Mouse (Mus musculus) kidney, postnatal 36 days (tissue): ENCODE measurements around the gene Capzb.

Experiments used
- DNase-seq, 2 experiments: peaks; one replicate each; pipeline ENCODE4 v3.0.0; 2021 to 2022; ENCODE audit warnings: mixed read lengths in 2 of 2

Capzb gene

DNA sequence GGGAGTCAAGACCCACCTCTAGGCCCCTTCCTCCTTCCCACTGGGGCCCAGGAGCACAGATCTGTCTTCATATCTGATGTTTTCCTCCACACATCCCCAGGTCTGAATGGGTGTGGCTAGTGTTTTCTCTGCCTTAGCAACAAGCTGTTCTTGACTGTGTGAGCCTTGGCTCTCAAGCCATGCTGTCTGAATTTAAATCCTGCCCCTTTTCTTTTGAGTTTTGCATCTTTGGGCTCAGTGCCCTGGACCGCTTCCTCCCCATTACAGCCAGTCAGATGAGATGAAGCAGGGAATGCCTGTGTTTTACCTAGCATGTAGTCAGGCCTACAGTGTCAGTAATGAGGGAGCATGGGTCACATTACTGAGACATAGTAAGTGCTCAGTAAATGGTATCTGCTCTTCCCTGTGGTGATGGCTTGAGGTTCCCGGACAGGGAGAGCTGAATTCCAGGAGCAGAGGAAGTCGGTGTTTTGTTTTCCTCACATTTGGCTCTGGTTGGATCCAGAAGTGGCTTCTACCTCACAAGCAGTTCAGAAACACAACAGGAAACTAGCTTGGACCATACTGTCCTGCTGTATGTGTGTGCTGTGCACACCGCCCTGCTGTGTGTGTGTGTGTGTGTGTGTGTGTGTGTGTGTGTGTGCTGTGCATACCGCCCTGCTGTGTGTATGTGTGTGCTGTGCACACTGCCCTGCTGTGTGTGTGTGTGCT, 16.6 kb downstream of the Capzb start:
- DNase-seq = no peak

DNA sequence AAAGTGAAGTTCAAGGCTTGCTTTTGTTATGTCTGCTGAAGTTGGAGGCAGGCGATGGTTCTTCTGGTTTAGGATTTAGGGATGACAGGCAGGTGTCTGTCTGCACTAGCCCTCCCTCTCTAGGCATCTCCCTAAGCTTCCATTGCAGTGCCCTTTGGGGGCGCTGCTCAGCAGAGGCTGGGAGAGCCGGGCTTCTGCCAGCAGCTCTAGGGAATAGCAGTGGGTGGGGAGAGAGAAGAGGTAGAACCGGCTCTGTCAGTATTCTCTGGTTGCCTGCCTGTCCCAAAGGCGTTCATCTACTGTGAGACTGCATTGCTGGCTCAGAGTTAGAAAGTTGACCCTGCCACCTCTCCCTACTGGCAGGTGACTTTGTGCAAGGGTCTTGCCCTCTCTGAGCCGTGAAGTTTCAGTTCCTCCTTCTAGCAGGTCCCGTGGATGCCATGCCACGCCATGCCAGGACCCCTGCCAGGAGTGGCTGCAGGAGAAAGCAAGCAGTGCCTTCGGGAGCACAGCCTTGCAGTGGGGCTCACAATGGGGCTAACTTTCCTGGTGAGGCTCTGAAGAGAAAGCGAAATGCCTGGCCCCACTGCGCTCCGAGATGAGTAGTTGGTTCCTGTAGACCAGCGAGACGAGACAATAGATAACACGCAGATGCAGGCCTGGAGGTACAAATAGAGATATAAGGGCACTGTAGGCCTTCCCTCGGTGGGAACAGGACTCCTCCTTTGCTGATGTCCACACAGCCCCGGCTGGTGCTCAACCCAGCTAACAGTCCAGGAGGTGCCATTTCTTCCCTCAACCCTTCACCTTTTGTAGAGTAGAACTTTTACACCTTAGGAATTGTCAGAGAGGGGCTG, 19.5 kb downstream of the Capzb start:
- DNase-seq = peak in 1 of 2 experiments; percentile 61

DNA sequence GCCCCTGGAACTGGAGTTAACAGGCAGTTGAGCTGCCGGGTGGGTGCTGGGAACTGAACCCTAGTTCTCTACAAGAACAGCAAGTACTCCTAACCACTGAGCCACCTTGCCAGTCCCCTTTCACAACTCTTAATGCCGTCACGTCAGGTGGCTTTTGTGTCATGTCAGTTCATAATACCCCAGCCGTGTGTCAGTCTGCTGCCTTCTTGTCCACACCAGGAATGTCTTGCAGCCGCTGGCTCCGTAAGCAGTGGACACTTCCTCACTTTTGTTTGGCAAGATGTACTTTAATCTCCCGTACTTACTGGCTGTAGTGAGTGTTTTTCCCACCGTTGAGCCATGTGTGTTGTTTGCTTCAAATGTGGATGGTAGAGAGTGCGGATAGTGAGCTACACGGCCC, 20.4 kb downstream of the Capzb start:
- no peak for DNase-seq

DNA sequence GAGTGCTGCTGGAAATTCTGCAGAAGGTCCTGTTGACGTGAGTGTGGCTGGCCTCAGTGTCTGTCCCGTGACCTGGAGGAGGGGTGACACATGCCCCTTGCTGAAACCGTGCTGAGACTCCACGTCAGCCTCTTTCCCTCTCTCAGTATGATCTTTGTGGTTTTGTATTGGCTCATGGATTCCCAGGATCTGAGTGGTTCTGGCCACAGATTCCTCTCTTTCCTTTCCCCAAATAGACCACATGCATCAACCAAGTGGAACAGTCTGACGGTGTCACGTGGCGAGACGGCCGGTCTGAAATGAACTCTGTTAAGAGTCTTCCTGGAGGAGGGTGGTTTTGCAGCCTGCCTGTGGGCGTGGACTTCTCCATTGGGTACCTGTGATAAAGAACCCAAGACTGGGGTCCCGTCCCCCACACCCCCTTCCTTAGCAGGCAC, 21.3 kb downstream of the Capzb start:
- DNase-seq = peak; percentile 78 to 84

DNA sequence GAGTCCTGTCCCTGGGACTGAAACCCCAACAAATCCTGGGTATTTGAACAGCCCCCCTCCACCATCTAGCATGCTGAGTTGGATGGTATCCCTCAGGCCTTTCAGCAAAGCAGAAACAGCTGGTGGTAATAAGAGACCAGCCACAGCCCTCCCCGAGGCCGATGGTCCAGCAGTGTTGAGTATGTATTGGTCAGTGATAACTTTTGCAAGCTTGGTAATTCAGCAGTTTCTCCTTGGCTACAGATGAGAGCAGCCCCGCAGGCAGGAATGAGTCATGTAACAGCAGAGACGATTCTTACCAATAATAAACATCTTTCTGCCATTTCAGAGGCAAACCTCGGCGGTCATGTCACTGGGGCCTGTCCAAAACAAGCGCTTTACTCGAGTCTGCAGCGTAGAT, 23.9 kb downstream of the Capzb start:
- no peak for DNase-seq

DNA sequence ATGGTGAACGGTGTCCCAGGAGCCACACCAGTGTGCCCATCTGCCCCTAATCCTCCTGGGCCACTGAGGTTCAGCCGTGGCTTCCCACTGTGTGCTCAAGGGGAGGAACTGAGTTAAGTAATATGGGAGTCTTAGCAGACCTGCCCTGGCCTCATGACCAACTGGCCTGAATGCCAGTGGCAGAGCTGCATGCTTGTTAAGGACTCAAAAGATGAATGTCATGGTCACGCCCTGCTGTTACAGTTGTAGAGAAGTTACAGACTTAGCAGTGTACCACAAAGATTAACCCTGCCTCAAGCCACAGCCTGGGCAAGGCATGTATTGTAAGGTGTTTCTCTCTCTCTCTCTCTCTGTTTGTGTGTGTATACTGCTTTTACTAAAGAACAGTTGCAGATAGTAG, 25.8 kb downstream of the Capzb start:
- DNase-seq = no peak

DNA sequence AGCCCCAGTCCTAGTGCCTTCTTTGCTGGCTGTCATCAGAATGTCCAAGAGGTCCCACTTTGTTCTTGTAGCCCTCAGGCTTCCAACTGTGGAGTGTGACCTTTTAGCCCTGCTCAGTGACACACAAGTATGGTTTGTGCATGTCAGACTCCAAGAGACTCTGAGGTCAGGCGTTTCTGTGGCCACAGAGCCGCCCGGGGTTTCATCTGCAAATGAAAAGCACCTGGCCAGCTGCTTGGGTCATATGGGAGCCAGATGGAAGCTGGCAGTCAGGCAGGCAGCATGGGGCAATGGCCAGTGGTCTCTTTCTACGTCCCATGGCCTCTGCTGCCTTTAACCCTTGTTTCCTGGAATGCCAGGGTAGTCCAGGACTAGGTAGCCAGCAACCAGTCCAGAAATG, 27.0 kb downstream of the Capzb start:
- DNase-seq = no peak

DNA sequence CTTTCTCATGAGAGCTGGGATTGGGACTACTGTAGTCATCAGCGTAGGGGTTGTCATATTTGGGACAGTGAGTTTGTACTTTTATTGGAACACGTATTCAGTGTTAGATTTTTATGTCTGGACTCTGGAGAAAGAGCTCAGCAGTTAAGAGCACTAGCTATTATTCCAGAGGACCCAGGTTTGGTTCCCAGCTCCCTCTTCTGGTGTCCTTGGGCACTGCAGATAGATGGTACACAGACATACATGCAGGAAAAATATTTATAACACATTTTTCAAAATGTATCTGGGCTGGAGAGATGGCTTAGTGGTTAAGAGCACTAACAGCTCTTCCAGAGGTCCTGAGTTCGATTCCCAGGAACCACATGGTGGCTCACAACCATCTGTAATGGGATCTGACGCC, 28.3 kb downstream of the Capzb start:
- DNase-seq = peak; percentile 42 to 73

DNA sequence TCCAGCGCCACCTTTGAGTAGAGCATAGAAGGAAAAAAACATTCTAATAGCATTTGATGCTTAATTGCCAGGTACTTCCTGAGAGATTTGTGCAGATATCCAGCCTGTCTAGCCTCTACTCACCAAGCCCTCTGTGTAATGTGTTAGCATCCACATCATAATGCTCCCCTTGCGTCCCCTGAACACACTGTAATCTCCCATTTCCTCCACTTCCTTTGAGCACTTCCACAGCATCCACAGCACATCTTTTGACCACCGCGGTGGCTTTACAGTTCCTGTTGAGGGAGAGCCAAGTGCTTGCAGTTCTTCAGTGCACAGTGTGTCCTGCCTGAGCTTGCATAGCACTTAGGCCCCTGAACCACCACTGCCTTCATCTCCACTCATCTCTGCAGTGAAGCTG, 29.1 kb downstream of the Capzb start:
- DNase-seq = no peak

DNA sequence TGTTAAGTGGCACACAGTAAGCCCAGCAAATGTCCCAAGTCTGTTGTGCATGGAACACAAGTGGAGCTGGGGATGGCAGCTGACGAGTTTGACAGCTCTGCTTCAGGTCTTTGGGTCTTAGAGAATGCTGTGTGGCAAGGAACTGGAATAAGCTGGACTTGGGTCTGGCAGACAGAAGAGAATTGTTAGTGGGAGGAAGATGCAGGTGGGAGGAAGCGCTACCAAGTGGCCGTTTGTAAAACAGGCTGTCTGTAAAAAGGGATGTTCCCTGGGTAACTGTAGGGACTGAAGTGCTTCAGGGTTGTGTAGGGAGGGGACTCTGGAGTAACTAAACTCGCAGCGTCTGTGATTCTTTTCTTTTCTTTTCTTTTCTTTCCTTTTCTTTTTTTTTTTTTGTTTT, 32.4 kb downstream of the Capzb start:
- no peak for DNase-seq

DNA sequence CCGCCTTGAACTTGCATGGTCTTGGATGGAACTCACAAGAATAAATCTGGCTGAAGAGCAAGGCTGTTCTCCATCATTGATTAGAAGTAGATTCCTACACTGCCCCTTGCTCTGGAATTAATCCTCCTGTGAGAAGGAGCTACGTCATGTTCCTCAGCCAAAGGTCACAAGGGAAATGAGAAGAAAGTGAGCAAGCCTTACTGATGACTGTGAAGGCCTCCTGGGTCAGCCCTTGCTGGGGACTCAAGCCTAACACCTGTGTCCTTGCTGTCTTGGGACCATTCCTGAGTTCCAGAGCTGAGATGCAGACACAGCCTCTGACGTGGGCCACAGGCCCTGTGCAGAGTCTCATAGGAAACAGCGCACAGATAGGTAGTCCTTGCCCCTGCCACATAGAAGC, 33.2 kb downstream of the Capzb start:
- no peak for DNase-seq

DNA sequence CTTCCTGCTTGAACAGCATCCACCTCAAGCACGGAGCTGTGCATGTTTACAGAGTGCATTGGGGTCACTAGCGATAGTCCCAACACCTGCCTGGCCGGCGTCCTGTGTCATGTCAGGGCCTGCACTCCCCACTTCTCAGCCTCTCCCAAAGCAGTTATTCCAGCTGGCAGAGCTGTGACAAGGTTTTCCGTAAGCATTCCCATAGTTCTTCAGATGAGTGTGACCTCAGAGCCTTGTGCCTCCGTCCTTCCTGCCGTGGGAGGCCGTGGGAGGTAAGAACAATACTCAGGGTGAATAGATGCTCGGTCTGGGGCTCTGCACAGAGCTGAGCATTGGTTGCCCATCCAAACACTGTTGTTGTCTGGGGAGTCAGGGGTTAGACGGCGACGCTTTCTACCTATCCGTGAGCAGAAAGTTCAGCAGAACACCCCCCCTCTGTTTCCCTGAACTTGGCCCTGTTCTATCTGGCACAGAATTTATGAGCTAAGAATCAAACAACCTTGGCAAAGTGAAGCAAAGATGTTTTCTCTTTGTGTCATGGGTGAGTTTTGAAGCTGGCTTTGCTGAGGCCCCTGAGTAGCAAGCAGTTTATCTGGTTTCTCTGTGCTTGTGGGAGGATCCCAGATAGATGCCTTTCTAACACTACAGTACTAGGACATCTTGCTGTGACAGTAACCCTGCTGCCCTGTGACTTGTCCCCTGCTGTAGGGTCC, 34.0 kb downstream of the Capzb start:
- peak in 1 of 2 experiments; percentile 42 for DNase-seq

DNA sequence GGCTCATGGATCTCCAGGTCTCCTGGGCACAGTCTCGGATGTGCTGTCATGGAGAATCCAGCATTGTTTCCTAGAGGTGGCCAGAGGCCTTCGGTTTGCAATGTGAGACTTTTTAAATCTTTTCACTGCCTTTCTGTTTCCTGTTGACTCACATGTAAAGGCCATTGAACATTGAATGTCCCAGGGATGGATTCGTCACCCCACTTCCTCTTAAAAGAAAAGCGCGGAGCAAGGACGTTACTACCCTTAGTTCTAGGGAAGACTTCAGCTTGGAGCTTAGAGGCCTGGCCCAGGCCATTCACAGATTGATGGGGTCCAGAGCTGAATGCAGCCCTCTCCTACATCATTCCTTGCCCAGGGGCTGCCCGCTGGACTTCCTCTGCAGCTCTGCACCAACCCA, 35.2 kb downstream of the Capzb start:
- DNase-seq = no peak

DNA sequence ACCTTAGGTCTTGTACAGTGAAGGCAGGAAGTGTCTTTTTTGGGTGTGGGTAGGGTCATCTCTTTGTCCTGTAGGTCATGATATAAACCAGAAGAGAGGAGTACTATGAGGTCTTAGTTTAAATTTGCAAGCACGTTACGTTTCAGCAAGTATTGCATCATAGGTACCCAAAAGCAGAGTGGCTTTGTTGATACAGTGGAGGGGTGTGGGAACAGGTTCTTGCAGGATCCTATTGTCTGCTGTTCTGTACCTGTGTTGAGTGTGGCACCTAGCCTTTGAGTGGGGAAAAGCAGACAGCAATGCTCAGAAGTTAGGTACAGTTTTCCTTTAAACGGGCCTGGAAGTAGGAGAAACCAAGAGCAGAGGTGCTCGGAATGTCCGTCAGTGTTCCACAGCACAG, 36.6 kb downstream of the Capzb start:
- DNase-seq = no peak

DNA sequence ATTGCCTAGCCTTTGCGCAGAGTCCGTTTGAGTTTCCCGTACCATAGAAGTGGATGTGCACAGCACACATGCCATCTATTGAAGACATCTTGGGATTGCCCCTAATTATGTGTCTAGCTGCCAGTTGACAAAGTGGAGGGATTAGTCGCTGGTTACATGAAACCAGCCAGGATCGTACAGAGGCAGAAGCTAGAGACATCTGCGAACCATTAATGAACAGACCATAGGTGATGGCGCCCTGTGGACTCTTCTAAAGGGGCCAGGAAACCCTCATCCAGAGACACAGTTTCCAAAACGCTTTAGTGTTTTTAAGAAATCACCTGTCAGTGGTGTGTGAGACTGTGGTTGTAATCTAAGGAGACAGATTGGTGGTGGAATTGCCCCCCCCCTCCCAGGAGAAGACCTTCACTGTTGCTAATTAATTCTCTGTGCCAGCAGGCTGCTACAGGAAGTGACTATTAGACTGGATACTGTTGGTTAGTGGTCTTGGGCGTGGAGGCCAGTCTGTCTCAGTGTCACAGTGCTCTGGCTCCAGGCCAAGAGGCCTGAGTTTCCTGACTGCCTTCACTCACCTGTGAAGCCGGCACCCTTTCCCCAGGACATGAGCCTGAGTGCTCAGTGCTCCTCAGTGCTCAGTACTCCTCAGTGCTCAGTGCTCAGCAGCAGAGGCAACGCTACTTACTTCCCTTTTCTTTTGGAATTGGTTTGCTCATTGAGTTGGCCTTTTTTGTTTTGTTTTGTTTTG, 37.8 kb downstream of the Capzb start:
- DNase-seq = peak; percentile 63 to 75

DNA sequence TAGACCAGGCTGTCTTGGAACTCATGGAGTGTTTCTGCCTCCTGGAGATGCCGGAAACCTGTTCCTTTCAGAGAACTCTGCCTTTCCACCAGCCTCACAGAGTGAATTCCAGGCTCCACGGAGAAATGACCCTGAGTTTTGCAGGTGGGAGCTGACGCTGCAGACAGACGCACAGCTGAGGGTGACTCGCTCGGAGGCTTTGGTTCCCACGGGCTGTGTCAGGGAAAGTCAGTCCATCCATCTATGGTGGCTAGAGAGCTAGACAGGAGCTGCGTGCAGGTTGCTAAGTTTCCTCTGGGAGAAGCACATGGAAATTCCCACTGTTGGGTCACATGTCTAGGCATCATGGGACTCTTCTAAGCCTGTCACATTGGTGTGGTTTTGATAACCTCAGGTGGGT, 38.5 kb downstream of the Capzb start:
- DNase-seq = no peak

DNA sequence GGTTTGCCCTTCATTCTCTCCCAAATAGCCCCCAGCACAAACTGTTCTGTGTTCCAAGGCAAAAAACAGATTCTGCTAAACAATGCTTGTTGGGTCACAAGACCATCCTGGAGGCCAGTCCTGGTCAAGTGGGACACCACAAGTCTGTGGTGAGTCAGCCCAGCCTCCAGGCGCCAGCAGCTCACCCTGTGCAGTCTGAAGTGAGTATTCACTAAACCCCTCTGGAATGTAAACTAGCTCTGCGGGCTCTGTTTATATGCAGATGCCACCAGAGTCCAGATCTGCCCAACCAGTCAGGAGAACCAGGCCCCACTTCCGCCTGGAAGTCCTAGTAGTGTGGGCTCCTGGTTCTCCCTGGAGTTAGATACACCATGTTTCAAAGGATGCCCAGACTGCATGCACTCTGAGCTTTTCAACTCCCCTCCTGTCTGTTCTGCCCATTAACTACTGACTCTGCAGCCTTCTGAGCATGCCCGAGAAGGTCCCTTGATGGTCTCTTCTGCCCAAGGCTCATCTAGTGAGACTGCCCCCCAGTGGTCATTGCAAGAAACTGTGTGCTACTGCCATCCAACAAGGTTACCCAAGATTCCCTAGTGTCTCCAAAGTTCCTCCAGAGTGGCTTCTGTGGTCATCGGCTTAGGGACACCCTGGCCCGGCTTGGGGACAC, 39.9 kb downstream of the Capzb start:
- peak; percentile 72 to 81 for DNase-seq

DNA sequence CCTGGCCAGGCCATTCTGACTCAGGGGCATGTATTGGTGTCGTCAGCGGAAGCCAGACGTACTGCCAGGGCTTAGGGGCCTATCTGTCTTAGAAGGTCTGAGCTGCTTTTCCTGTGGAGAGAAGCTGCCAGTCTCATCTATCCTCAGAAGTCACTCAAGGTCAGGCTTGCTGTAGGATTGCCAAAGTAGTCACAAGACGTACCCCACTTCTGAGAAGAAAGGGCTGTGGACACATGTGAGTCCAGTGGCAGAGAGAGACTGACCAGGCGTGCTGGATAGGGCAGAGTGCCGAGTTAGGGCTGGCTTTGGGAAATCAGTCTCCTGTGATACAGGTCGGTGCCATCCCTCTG, 40.4 kb downstream of the Capzb start:
- peak; percentile 57 to 61 for DNase-seq

DNA sequence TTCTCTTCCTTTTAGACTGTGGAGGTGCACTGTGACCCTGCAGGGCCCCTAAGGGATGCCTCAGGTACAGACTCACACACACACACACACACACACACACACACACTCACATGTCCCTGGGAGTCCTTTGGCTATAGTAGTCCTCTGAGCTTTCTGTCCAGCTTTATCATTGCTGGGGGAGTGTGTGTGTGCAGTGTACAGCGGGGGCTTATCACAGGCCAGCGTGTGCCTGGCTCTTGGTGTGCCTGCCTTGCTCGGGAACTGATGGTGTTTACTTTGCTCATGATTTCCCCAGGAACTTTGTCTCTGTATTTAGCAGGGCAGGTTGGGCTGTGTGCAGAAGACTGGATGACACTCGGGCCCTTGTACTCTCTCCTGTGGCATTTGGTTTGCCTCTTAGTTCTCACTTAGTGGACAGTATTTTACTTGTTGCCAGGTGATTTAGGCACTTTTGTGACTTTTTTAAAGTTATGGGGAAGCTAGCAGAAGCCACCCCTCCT, 41.1 kb downstream of the Capzb start:
- DNase-seq = no peak

DNA sequence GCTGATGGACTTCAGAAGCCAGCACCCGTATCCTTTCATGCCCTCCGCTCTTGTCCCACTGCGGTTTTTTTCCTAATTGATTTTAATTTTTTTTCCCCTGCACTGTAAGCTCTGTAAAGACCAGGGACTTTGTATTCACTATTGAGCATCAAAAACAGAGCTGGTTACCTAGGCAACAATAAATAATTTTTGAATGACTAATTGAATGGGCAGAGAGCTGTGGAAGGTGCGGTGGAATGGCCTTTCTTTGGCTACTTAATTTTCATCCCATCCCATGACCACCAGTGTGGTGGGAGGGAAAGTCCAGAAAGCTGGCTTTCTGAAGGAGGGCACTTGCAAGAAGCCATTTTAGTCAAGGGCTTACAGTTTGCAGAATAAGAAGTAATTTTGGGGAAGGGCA, 41.6 kb downstream of the Capzb start:
- no peak for DNase-seq

DNA sequence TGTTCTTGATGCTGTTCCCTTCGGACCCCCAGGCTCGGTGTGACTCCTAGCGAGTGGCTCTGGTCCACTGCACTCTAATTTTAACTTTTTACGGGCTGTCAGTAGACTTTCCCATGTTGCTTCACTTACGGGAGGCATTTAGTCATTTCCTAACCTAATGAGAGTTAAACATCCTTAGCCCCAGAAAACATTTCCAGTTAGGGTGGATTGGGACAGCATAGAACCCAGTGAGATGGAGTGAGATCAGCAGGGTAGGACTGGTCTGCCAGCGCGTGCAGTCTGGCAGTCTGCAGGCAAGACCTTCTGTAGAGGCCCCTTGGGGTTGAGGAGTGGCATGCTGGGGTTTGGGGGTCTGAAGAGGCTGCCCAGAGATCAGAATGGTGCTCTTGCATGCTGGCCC, 42.9 kb downstream of the Capzb start:
- DNase-seq = no peak

DNA sequence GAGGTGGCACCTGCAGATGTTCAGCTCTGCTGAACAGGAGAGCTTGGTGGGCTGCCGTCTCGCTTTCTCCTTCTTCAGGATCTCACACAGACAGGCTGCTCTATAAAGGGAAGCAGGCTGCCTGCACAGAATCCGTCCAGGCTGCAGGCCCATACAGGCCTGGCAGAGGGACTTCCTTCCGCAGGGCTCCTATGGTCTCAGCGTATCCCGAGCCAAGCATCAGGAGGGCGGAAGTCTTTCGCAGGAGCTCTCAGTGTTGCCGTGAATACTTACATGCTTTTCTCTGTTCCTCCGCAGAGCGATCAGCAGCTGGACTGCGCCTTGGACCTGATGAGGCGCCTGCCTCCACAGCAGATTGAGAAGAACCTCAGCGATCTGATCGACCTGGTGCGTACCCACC, 45.9 kb downstream of the Capzb start:
- DNase-seq = peak in 1 of 2 experiments; percentile 46
